Mouse (Mus musculus): Measurements from ENCODE around the gene Klhl6. TPM values are rescaled to one million over a fixed set of nuclear protein-coding genes. Genes with fewer than 3 reads are reported as not detected.

Klhl6 gene
- polyA plus RNA-seq, 1 experiment from 2014 or later, result 5.7 TPM

DNA sequence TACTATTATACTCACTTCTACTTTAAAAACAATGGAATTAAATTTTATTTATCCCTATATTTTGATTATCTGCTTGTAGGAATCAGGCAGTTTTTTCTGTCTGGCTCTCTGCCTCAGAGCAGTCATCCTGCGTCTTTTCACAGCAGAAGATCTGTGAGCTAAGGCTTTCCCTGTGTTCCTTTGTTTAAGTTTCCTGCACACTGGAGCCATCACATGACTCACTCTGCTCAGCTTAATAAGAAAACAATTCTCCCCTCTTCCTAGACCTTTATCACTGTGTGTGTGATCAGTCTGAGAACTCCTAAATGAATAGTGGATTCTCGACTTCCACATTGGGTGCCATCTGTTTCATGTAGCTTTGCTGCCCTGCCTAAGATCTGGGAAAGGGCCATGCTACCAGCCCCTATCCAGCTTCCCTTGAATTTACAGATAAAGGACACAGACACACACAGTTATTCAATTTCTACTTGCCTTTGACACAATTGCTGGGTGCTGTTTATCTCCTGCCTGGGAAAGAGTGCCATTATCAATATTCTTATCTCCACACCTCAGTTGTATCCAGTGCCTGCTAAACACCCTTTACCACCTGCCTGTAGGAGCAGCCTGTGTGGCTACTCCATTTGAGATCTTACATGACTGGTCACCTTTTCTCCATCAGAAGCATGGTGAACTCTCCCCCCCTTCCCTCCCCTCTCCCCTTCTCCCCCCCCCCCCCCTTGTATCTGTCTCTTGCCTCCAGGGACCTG lies 77.9 kb downstream of the Klhl6 start:
- Histone ChIP-seq H3K9ac (no peak overlapping the region), H3K27me3 (no peaks in the 10 kb centered on the region), H3K4me2 (no peak overlapping the region), H3K36me3 (replicated peaks) (no peaks in the 10 kb centered on the region), H3K27ac (no peak overlapping the region), H3K4me3 (replicated peaks) (no peak overlapping the region), H3K4me1 (no peaks in the 10 kb centered on the region), H3K9me3 (no peaks in the 10 kb centered on the region)
- WGBS, result 33% methylated on average over 2 of the region's 2 CpGs
- no peak for ATAC-seq (ENCODE audit: low FRiP score)

- no peak overlapping the region for H3K4me2 ChIP-seq
- no peaks in the 10 kb centered on the region for H3K9me3 ChIP-seq
- no peaks in the 10 kb centered on the region for H3K4me1 ChIP-seq
- no peak overlapping the region for H3K27ac ChIP-seq
- no peaks in the 10 kb centered on the region for H3K36me3 ChIP-seq (replicated peaks)
- no peak overlapping the region for H3K9ac ChIP-seq
- no peak overlapping the region for H3K4me3 ChIP-seq (replicated peaks)
- ATAC-seq (ENCODE audit: low FRiP score), result no peak
- 90% methylated on average over 1 of the region's 1 CpGs for WGBS
- no peaks in the 10 kb centered on the region for H3K27me3 ChIP-seq
These were observed 79.0 kb downstream of the Klhl6 start for GRCm38 (mm10) chr16:19903792-19904191.

Other genes with a start within 250 kb of the Klhl6 start
- 53.7 and 57.8 TPM in 2 replicates for gene B3gnt5, start 222.8 kb downstream of the Klhl6 start, polyA plus RNA-seq (2016; fragmentation: Nextera tagmentation; extraction: Ambion mirVana)
- 53.0 and 64.5 TPM in 2 replicates for gene Klhl24, start 114.5 kb upstream of the Klhl6 start, polyA plus RNA-seq (2016; fragmentation: Nextera tagmentation; extraction: Ambion mirVana)
- 48.6 and 51.1 TPM in 2 replicates for gene Yeats2, start 158.0 kb upstream of the Klhl6 start, polyA plus RNA-seq (2016; fragmentation: Nextera tagmentation; extraction: Ambion mirVana)